Mouse (Mus musculus): ENCODE data around the gene Wdr17. TPM values are rescaled to one million over a fixed set of nuclear protein-coding genes. Genes with fewer than 3 reads are reported as not detected.

Wdr17 gene
- 1.5 and 1.7 TPM in 2 replicates for polyA plus RNA-seq (2011; ENCODE audit: insufficient read length, low read depth, missing spikeins)

GRCm38 (mm10) chr8:54886987-54887785, at the start of gene Wdr17:
Gene Wdr17, minus strand, starts transcription at chr8:54887184.
- no peak within 1 kb of the TSS for H3K4me3 ChIP-seq (ENCODE audit: insufficient read depth, low read length)
- H3K27ac ChIP-seq (ENCODE audit: insufficient read depth, low read length) = no peak within 1 kb of the TSS
- TF ChIP-seq CTCF (IDR thresholded peaks at IDR 0.05; ENCODE audit: borderline replicate concordance, insufficient read depth, low read length) (no peak), POLR2A (IDR thresholded peaks at IDR 0.05; ENCODE audit: low read depth, low read length) (no peak)
- H3K4me1 ChIP-seq (ENCODE audit: control insufficient read depth, insufficient read depth, low read length) = no peaks in the 10 kb centered on the region

GRCm38 (mm10) chr8:54932306-54932705, 45.3 kb upstream of the Wdr17 start:
- Histone ChIP-seq H3K4me3 (ENCODE audit: insufficient read depth, low read length) (no peak overlapping the region), H3K27ac (ENCODE audit: insufficient read depth, low read length) (no peak overlapping the region), H3K4me1 (ENCODE audit: control insufficient read depth, insufficient read depth, low read length) (no peaks in the 10 kb centered on the region)
- TF ChIP-seq POLR2A (IDR thresholded peaks at IDR 0.05; ENCODE audit: low read depth, low read length) (no peak), CTCF (IDR thresholded peaks at IDR 0.05; ENCODE audit: borderline replicate concordance, insufficient read depth, low read length) (no peak)

- no peak for TF ChIP-seq POLR2A (IDR thresholded peaks at IDR 0.05; ENCODE audit: low read depth, low read length)
- TF ChIP-seq CTCF (IDR thresholded peaks at IDR 0.05; ENCODE audit: borderline replicate concordance, insufficient read depth, low read length) = no peak
- Histone ChIP-seq H3K27ac (ENCODE audit: insufficient read depth, low read length) (no peak overlapping the region), H3K4me3 (ENCODE audit: insufficient read depth, low read length) (no peak overlapping the region)
Observed at GRCm38 (mm10) chr8:54924936-54925335, 38.0 kb upstream of the Wdr17 start.

GRCm38 (mm10) chr8:54922160-54922855, 35.3 kb upstream of the Wdr17 start:
- no peak overlapping the region for H3K4me3 ChIP-seq (ENCODE audit: insufficient read depth, low read length)
- H3K4me1 ChIP-seq (ENCODE audit: control insufficient read depth, insufficient read depth, low read length) = no peaks in the 10 kb centered on the region
- no peak overlapping the region for H3K27ac ChIP-seq (ENCODE audit: insufficient read depth, low read length)
- TF ChIP-seq POLR2A (IDR thresholded peaks at IDR 0.05; ENCODE audit: low read depth, low read length) (no peak), CTCF (IDR thresholded peaks at IDR 0.05; ENCODE audit: borderline replicate concordance, insufficient read depth, low read length) (no peak)

More at GRCm38 (mm10) chr8:54924936-54925335, 38.0 kb upstream of the Wdr17 start:
- H3K4me1 ChIP-seq (ENCODE audit: control insufficient read depth, insufficient read depth, low read length) = no peaks in the 10 kb centered on the region

GRCm38 (mm10) chr8:54917710-54918109, 30.7 kb upstream of the Wdr17 start:
- TF ChIP-seq CTCF (IDR thresholded peaks at IDR 0.05; ENCODE audit: borderline replicate concordance, insufficient read depth, low read length) = no peak
- TF ChIP-seq POLR2A (IDR thresholded peaks at IDR 0.05; ENCODE audit: low read depth, low read length) = no peak
- no peak overlapping the region for H3K27ac ChIP-seq (ENCODE audit: insufficient read depth, low read length)

GRCm38 (mm10) chr8:54912891-54913290, 25.9 kb upstream of the Wdr17 start:
- no peaks in the 10 kb centered on the region for H3K4me1 ChIP-seq (ENCODE audit: control insufficient read depth, insufficient read depth, low read length)
- TF ChIP-seq CTCF (IDR thresholded peaks at IDR 0.05; ENCODE audit: borderline replicate concordance, insufficient read depth, low read length) = no peak
- no peak for TF ChIP-seq POLR2A (IDR thresholded peaks at IDR 0.05; ENCODE audit: low read depth, low read length)

More at GRCm38 (mm10) chr8:54917710-54918109, 30.7 kb upstream of the Wdr17 start:
- Histone ChIP-seq H3K4me1 (ENCODE audit: control insufficient read depth, insufficient read depth, low read length) (no peaks in the 10 kb centered on the region), H3K4me3 (ENCODE audit: insufficient read depth, low read length) (no peak overlapping the region)

GRCm38 (mm10) chr8:54899444-54899843, 12.5 kb upstream of the Wdr17 start:
- TF ChIP-seq POLR2A (IDR thresholded peaks at IDR 0.05; ENCODE audit: low read depth, low read length) (no peak), CTCF (IDR thresholded peaks at IDR 0.05; ENCODE audit: borderline replicate concordance, insufficient read depth, low read length) (no peak)
- Histone ChIP-seq H3K4me1 (ENCODE audit: control insufficient read depth, insufficient read depth, low read length) (no peaks in the 10 kb centered on the region), H3K27ac (ENCODE audit: insufficient read depth, low read length) (no peak overlapping the region), H3K4me3 (ENCODE audit: insufficient read depth, low read length) (no peak overlapping the region)

More at GRCm38 (mm10) chr8:54912891-54913290, 25.9 kb upstream of the Wdr17 start:
- Histone ChIP-seq H3K4me3 (ENCODE audit: insufficient read depth, low read length) (no peak overlapping the region), H3K27ac (ENCODE audit: insufficient read depth, low read length) (no peak overlapping the region)

- TF ChIP-seq POLR2A (IDR thresholded peaks at IDR 0.05; ENCODE audit: low read depth, low read length) (no peak), CTCF (IDR thresholded peaks at IDR 0.05; ENCODE audit: borderline replicate concordance, insufficient read depth, low read length) (no peak)
- Histone ChIP-seq H3K4me3 (ENCODE audit: insufficient read depth, low read length) (no peak overlapping the region), H3K27ac (ENCODE audit: insufficient read depth, low read length) (no peak overlapping the region), H3K4me1 (ENCODE audit: control insufficient read depth, insufficient read depth, low read length) (no peaks in the 10 kb centered on the region)
Observed at GRCm38 (mm10) chr8:54894637-54895322, 7.8 kb upstream of the Wdr17 start.

GRCm38 (mm10) chr8:54894180-54894579, 7.2 kb upstream of the Wdr17 start:
- TF ChIP-seq CTCF (IDR thresholded peaks at IDR 0.05; ENCODE audit: borderline replicate concordance, insufficient read depth, low read length) (no peak), POLR2A (IDR thresholded peaks at IDR 0.05; ENCODE audit: low read depth, low read length) (no peak)
- H3K4me1 ChIP-seq (ENCODE audit: control insufficient read depth, insufficient read depth, low read length) = no peaks in the 10 kb centered on the region
- H3K27ac ChIP-seq (ENCODE audit: insufficient read depth, low read length) = no peak overlapping the region

More at GRCm38 (mm10) chr8:54894180-54894579, 7.2 kb upstream of the Wdr17 start:
- no peak overlapping the region for H3K4me3 ChIP-seq (ENCODE audit: insufficient read depth, low read length)
